Mouse (Mus musculus) C2C12 (cell line): Measurements from ENCODE around the gene Tecpr2.
"Not testable (repeated sequence)": the region's sequence is repeated elsewhere in the genome, so short reads cannot be mapped to it uniquely, and the experiment has no call there.

Source experiments
- CTCF ChIP-seq: IDR thresholded peaks from one replicate; pipeline ENCODE4 v1.5.1; 2011; ENCODE audit not compliant: control insufficient read depth, insufficient read depth, insufficient read length
- MAX ChIP-seq: IDR thresholded peaks from one replicate; pipeline ENCODE4 v1.6.1; 2011; ENCODE audit warnings: mild to moderate bottlenecking, control low read depth
- MYOG ChIP-seq: IDR thresholded peaks from one replicate; pipeline ENCODE4 v1.6.1; 2011; ENCODE audit not compliant: control insufficient read depth, insufficient read length; ENCODE audit errors: extremely low read depth

GRCm38 (mm10) chr12:110858681-110859080 is 30.4 kb upstream of the Tecpr2 start:
- TF ChIP-seq MYOG, CTCF, MAX: not testable (repeated sequence)
